Mouse (Mus musculus) hindbrain, embryonic 16.5 days (tissue): ENCODE data around the gene Dnajb6. TPM values are rescaled to one million over a fixed set of nuclear protein-coding genes. Genes with fewer than 3 reads are reported as not detected.
"Not testable (repeated sequence)": the region's sequence is repeated elsewhere in the genome, so short reads cannot be mapped to it uniquely, and the experiment has no call there.

Experiments used
- ATAC-seq: fragments of 200-750 bp; cut with Nextera tagmentation; 2 replicates; pipeline ENCODE4 v1.8.0; 2017; ENCODE audit warnings: moderate TSS enrichment, moderate library complexity
- H3K27ac ChIP-seq: fragments of 300-500 bp; sonication (generic); 2 replicates; pipeline ENCODE4 v1.5.1; 2014; ENCODE audit warnings: low read depth, mild to moderate bottlenecking, control low read depth, low read length, moderate library complexity
- H3K27me3 ChIP-seq: fragments of 300-500 bp; sonication (generic); replicated peaks from 2 replicates; pipeline ENCODE4 v1.6.1; 2014; ENCODE audit warnings: low read length; ENCODE audit not compliant: control insufficient read depth, insufficient read depth
- H3K36me3 ChIP-seq: fragments of 300-500 bp; sonication (generic); 2 replicates; pipeline ENCODE4 v1.6.1; 2014; ENCODE audit warnings: mild to moderate bottlenecking, low read length, moderate library complexity, mixed read lengths; ENCODE audit not compliant: control insufficient read depth, insufficient read depth
- H3K4me1 ChIP-seq: fragments of 300-500 bp; sonication (generic); 2 replicates; pipeline ENCODE4 v1.6.1; 2014; ENCODE audit warnings: low read depth, low read length; ENCODE audit not compliant: control insufficient read depth, insufficient read depth
- H3K4me2 ChIP-seq: fragments of 300-500 bp; sonication (generic); 2 replicates; pipeline ENCODE4 v1.6.1; 2014; ENCODE audit warnings: mild to moderate bottlenecking, low read length, control low read depth, moderate library complexity
- H3K4me3 ChIP-seq: fragments of 300-500 bp; sonication (generic); 2 replicates; pipeline ENCODE4 v1.5.1; 2014; ENCODE audit warnings: mild to moderate bottlenecking, low read length, control low read depth, moderate library complexity
- H3K9ac ChIP-seq: fragments of 300-500 bp; sonication (generic); 2 replicates; pipeline ENCODE4 v1.6.1; 2014; ENCODE audit warnings: low read depth, mild to moderate bottlenecking, control low read depth, low read length, moderate library complexity
- H3K9me3 ChIP-seq: fragments of 300-500 bp; sonication (generic); 2 replicates; pipeline ENCODE4 v1.6.1; 2014; ENCODE audit warnings: mild to moderate bottlenecking, low read length, moderate library complexity; ENCODE audit not compliant: control insufficient read depth
- WGBS: fragments of 180-500 bp; shearing (Covaris S2); extraction: QIAGEN DNeasy Blood & Tissue Kit; methylation state at CpG from one replicate; pipeline ENCODE4 v1.1.7; 2014; 5-methylcytosine and 5-hydroxymethylcytosine counted together
- polyA plus RNA-seq: library from polyadenylated mRNA; unstranded; fragments of >200 nt; fragmentation: Nextera tagmentation; extraction: Ambion mirVana; gene quantifications from 2 replicates; pipeline ENCODE4 v1.2.1, GENCODE M21; 2015

Dnajb6 gene
- polyA plus RNA-seq, 1 experiment from 2014 or later: 286 TPM

DNA sequence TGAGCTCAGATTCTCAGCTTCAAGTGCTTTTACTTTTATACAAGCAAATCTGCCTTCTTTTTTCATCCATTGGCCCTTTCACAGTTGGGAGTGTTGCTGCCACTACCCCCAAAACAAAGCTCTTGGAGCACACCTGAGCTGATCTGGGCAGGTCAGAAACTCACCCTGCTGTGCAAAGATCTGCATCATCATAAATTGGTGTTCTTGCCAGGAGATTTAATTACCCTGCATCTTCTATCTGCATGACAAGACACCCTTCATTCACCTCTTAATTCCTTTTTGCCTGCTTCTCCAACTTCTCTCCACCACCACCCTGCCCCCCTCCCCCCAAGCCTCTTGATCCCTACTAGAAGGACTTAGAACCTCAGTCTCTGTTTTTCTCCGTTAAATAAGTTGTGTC, 14.3 kb upstream of the Dnajb6 start:
- no peaks in the 10 kb centered on the region for H3K4me1 ChIP-seq
- H3K4me2 ChIP-seq: no peak overlapping the region
- no peaks in the 10 kb centered on the region for H3K27me3 ChIP-seq
- 21% methylated on average over 1 of the region's 1 CpGs for WGBS
- no peak overlapping the region for H3K27ac ChIP-seq
- no peak for ATAC-seq
- no peaks in the 10 kb centered on the region for H3K9me3 ChIP-seq
- no peak overlapping the region for H3K4me3 ChIP-seq
- no peak overlapping the region for H3K9ac ChIP-seq
- H3K36me3 ChIP-seq: no peaks in the 10 kb centered on the region

DNA sequence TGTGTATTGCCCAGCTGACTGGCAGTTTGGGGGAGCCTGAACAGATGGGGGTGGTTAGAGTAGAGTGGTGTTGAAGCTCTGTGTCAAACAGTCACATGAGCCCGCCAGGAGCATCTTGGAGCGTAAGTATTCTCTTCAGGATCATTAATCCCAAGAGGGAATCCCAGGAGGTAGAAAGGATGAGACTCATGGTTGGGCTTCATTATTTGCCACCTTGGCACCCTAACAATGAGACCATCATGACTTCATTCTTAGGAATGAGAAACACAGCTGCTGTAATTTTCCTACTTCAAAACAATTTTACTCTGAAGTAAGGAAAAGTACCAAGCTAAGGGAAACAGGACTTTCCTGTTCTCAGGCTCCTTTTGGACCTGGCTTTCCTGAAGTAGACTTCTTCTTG, 10.1 kb upstream of the Dnajb6 start:
- Histone ChIP-seq H3K4me2 (no peak overlapping the region), H3K9ac (no peak overlapping the region), H3K27me3 (no peaks in the 10 kb centered on the region), H3K36me3 (no peaks in the 10 kb centered on the region), H3K4me3 (no peak overlapping the region), H3K9me3 (no peaks in the 10 kb centered on the region), H3K27ac (no peak overlapping the region), H3K4me1 (no peaks in the 10 kb centered on the region)
- 84% methylated on average over 2 of the region's 2 CpGs for WGBS
- ATAC-seq: no peak

DNA sequence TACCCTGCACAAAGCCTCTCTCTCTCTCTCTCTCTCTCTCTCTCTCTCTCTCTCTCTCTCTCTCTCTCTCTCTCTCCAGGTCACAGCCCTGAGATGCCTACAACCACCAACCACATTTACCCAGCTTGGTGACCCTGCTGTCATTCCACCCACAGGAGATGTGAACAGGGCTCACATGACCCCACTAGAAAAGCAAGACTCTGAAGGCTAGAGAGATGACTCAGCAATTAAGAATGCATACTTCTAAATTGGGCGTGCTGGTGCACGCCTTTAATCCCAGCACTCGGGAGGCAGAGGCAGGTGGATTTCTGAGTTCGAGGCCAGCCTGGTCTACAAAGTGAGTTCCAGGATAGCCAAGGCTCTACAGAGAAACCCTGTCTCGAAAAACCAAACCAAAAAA, 9.4 kb upstream of the Dnajb6 start:
- not testable (repeated sequence) for H3K4me2 ChIP-seq, H3K36me3 ChIP-seq, H3K27ac ChIP-seq, H3K4me3 ChIP-seq, H3K9me3 ChIP-seq, H3K9ac ChIP-seq, H3K4me1 ChIP-seq, ATAC-seq, H3K27me3 ChIP-seq
- WGBS: 89% methylated on average over 5 of the region's 5 CpGs

DNA sequence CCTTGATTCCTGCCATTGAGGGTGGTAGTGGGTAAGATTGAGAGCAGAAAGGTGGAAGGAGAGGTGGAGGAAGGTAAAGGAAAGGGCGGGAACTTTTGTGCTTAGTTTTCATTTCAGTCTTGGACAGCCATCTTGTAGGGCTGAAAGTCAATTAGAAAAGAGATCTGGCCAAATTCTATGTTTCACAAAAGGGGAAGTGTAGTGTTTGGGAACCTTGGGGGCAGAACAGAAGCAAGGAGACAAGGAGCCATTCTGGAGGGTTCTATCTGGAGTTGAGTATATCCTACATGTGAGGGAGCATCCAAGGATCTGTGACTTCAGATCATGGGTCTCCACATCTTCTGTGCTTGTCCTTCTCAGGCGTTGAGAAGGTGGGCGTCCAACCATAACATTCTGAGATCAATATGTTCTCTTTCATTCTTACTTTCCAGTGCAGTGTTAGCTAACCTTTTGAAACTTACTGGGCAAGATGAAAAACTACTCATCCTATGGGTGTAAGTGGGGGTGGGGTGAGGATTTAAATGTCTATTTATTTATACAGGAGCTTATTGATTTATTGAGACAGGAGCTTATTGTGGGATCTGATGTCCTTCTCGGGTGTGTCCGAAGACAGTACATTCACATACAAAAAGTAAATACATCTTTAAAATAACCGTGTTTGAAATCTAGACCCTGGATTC, 517 bp upstream of the Dnajb6 start:
- H3K4me2 ChIP-seq: peak overlapping the region; percentile 67
- peak overlapping the region; percentile 92 for H3K27ac ChIP-seq
- H3K9me3 ChIP-seq: no peaks in the 10 kb centered on the region
- H3K36me3 ChIP-seq: no peaks in the 10 kb centered on the region
- H3K4me1 ChIP-seq: peaks cover 20% of the 10 kb centered on the region
- peak overlapping the region; percentile 91 for H3K9ac ChIP-seq
- H3K27me3 ChIP-seq: no peaks in the 10 kb centered on the region
- peak overlapping the region; percentile 88 for H3K4me3 ChIP-seq
- no peak for ATAC-seq
- WGBS: 56% methylated on average over 6 of the region's 6 CpGs

- no peaks in the 10 kb centered on the region for H3K9me3 ChIP-seq
- H3K4me3 ChIP-seq: peak overlapping the region; percentile 88
- 2% methylated on average over 35 of the region's 48 CpGs for WGBS
- peak overlapping the region; percentile 91 for H3K9ac ChIP-seq
- peak overlapping the region; percentile 67 for H3K4me2 ChIP-seq
- ATAC-seq: peak; percentile 77
- no peaks in the 10 kb centered on the region for H3K27me3 ChIP-seq
- peaks cover 20% of the 10 kb centered on the region for H3K4me1 ChIP-seq
- no peaks in the 10 kb centered on the region for H3K36me3 ChIP-seq
- peak overlapping the region; percentile 92 for H3K27ac ChIP-seq
Measured at GRCm38 (mm10) chr5:29736073-29736900, 799 bp downstream of the Dnajb6 start.

GRCm38 (mm10) chr5:29736942-29737341, 1.5 kb downstream of the Dnajb6 start:
- no peaks in the 10 kb centered on the region for H3K9me3 ChIP-seq
- peak overlapping the region; percentile 45; the same call in 1 of the 2 replicates for H3K9ac ChIP-seq
- no peaks in the 10 kb centered on the region for H3K27me3 ChIP-seq
- H3K4me3 ChIP-seq: peak overlapping the region; percentile 88
- H3K4me1 ChIP-seq: peaks cover 20% of the 10 kb centered on the region
- H3K36me3 ChIP-seq: no peaks in the 10 kb centered on the region
- WGBS: 61% methylated on average over 9 of the region's 9 CpGs
- peak overlapping the region; percentile 67 for H3K4me2 ChIP-seq
- ATAC-seq: no peak
- no peak overlapping the region for H3K27ac ChIP-seq

- no peak for ATAC-seq
- Histone ChIP-seq H3K27me3 (no peaks in the 10 kb centered on the region), H3K4me1 (peaks cover 20% of the 10 kb centered on the region), H3K9ac (no peak overlapping the region), H3K9me3 (no peaks in the 10 kb centered on the region), H3K4me3 (no peak overlapping the region), H3K4me2 (peak overlapping the region; percentile 67), H3K36me3 (peaks cover under 1% of the 10 kb centered on the region; the same call in 1 of the 2 replicates), H3K27ac (no peak overlapping the region)
- 85% methylated on average over 5 of the region's 5 CpGs for WGBS
Measured at GRCm38 (mm10) chr5:29737471-29737870, 2.0 kb downstream of the Dnajb6 start.

DNA sequence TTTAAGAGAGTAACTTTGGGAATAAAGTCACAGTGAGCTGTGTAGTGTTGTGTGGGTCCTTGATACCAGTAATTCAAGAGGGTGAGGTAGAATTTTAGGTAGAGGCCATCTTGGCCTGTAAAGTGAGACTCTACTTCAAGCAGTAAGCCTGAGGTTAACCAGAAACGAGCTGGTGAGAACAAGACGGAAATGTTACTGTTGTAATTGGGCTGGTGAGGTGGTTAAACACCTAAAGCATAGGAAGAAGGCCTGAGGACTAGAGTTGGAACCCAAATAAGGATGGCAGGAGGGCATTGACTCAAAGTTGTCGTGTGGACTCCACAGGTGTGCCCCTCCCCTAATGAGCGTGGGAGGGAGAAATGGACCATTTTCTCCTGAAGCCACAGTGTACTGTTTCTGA, 2.6 kb downstream of the Dnajb6 start:
- Histone ChIP-seq H3K36me3 (peaks cover 3% of the 10 kb centered on the region; the same call in 1 of the 2 replicates), H3K9ac (no peak overlapping the region), H3K4me3 (no peak overlapping the region), H3K4me1 (peaks cover 20% of the 10 kb centered on the region), H3K9me3 (no peaks in the 10 kb centered on the region), H3K27ac (no peak overlapping the region), H3K27me3 (no peaks in the 10 kb centered on the region), H3K4me2 (no peak overlapping the region)
- WGBS: 92% methylated on average over 4 of the region's 4 CpGs
- no peak for ATAC-seq

DNA sequence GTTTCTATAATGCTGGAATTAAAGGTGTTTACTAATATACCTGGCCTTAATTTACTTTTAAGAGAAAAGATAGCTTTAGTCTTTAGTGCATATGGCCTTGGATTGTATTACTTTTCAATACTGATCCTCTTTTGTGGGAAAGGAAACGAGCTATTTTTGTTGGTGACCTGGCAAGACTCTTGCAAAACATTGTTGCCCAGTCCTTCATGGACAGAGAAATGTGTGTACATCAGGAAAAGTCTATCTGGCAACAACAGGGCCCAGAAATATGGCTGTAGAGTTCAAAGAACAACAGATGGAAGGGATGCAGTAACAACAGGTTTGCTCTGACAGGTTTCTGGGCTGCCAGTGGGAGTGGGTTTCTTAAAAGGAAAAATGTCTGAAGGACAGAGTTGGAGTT, 5.2 kb downstream of the Dnajb6 start:
- Histone ChIP-seq H3K36me3 (peaks cover 3% of the 10 kb centered on the region; the same call in 1 of the 2 replicates), H3K27ac (no peak overlapping the region), H3K4me1 (peaks cover 15% of the 10 kb centered on the region), H3K9ac (no peak overlapping the region), H3K4me3 (no peak overlapping the region), H3K4me2 (no peak overlapping the region), H3K27me3 (no peaks in the 10 kb centered on the region), H3K9me3 (no peaks in the 10 kb centered on the region)
- 77% methylated on average over 1 of the region's 1 CpGs for WGBS
- ATAC-seq: no peak
